Mouse (Mus musculus): ENCODE data around the gene Cfap97d2. TPM values are rescaled to one million over a fixed set of nuclear protein-coding genes. Genes with fewer than 3 reads are reported as not detected.
A peak's percentile ranks its signal among the peaks of the same experiment; 100 is the strongest.

Gene Cfap97d2
- polyA plus RNA-seq (2014; fragmentation: Nextera tagmentation; extraction: Ambion mirVana) = 0.73 and 1.7 TPM in 2 replicates

GRCm38 (mm10) chr8:13705668-13706067 lies at the start of gene Cfap97d2:
TSS of gene Cfap97d2 (plus strand) at chr8:13705889.
- Histone ChIP-seq H3K9me3 (ENCODE audit: control insufficient read depth, low read length) (no peaks in the 10 kb centered on the region), H3K27me3 (ENCODE audit: control insufficient read depth, insufficient read depth, low read length) (no peaks in the 10 kb centered on the region), H3K4me2 (replicated peaks) (peak within 1 kb of the TSS; percentile 38), H3K4me3 (replicated peaks; ENCODE audit: low read length) (no peak within 1 kb of the TSS), H3K4me1 (replicated peaks; ENCODE audit: control insufficient read depth, insufficient read depth, low read length) (peaks cover 8% of the 10 kb centered on the region; the same call in 1 of the 2 replicates), H3K9ac (peak within 1 kb of the TSS; percentile 32; the same call in 1 of the 2 replicates), H3K27ac (peak within 1 kb of the TSS; percentile 76), H3K36me3 (replicated peaks; ENCODE audit: control insufficient read depth, insufficient read depth) (no peaks in the 10 kb centered on the region)
- ATAC-seq (ENCODE audit: low FRiP score) = peak; percentile 96
- peak; percentile 81 for DNase-seq (ENCODE audit: low spot score)
- WGBS = 2% methylated on average over 5 of the region's 5 CpGs

GRCm38 (mm10) chr8:13657479-13657878 lies 48.2 kb upstream of the Cfap97d2 start:
- 74% methylated on average over 12 of the region's 12 CpGs for WGBS
- H3K27ac ChIP-seq = peak overlapping the region; percentile 57
- H3K4me3 ChIP-seq (replicated peaks; ENCODE audit: low read length) = no peak overlapping the region
- H3K27me3 ChIP-seq (ENCODE audit: control insufficient read depth, insufficient read depth, low read length) = no peaks in the 10 kb centered on the region
- H3K9ac ChIP-seq = no peak overlapping the region
- H3K4me1 ChIP-seq (replicated peaks; ENCODE audit: control insufficient read depth, insufficient read depth, low read length) = no peaks in the 10 kb centered on the region
- H3K36me3 ChIP-seq (replicated peaks; ENCODE audit: control insufficient read depth, insufficient read depth) = no peaks in the 10 kb centered on the region
- ATAC-seq (ENCODE audit: low FRiP score) = no peak
- no peak for DNase-seq (ENCODE audit: low spot score)
- H3K9me3 ChIP-seq (ENCODE audit: control insufficient read depth, low read length) = no peaks in the 10 kb centered on the region
- no peak overlapping the region for H3K4me2 ChIP-seq (replicated peaks)

GRCm38 (mm10) chr8:13660323-13660722 lies 45.4 kb upstream of the Cfap97d2 start:
- no peak for ATAC-seq (ENCODE audit: low FRiP score)

GRCm38 (mm10) chr8:13664711-13665210 lies 40.9 kb upstream of the Cfap97d2 start:
- ATAC-seq (ENCODE audit: low FRiP score) (no peak), DNase-seq (ENCODE audit: low spot score) (no peak)
- Histone ChIP-seq H3K4me3 (replicated peaks; ENCODE audit: low read length) (no peak overlapping the region), H3K9ac (no peak overlapping the region), H3K4me2 (replicated peaks) (no peak overlapping the region), H3K36me3 (replicated peaks; ENCODE audit: control insufficient read depth, insufficient read depth) (no peaks in the 10 kb centered on the region), H3K9me3 (ENCODE audit: control insufficient read depth, low read length) (no peaks in the 10 kb centered on the region), H3K27ac (no peak overlapping the region), H3K27me3 (ENCODE audit: control insufficient read depth, insufficient read depth, low read length) (no peaks in the 10 kb centered on the region), H3K4me1 (replicated peaks; ENCODE audit: control insufficient read depth, insufficient read depth, low read length) (no peaks in the 10 kb centered on the region)
- WGBS = 94% methylated on average over 6 of the region's 6 CpGs

More at GRCm38 (mm10) chr8:13660323-13660722, 45.4 kb upstream of the Cfap97d2 start:
- H3K4me1 ChIP-seq (replicated peaks; ENCODE audit: control insufficient read depth, insufficient read depth, low read length) = no peaks in the 10 kb centered on the region
- H3K27me3 ChIP-seq (ENCODE audit: control insufficient read depth, insufficient read depth, low read length) = no peaks in the 10 kb centered on the region
- no peaks in the 10 kb centered on the region for H3K36me3 ChIP-seq (replicated peaks; ENCODE audit: control insufficient read depth, insufficient read depth)
- DNase-seq (ENCODE audit: low spot score) = no peak
- H3K9ac ChIP-seq = no peak overlapping the region
- H3K4me2 ChIP-seq (replicated peaks) = no peak overlapping the region
- H3K4me3 ChIP-seq (replicated peaks; ENCODE audit: low read length) = no peak overlapping the region
- H3K27ac ChIP-seq = no peak overlapping the region
- whole genome bisulfite sequencing = 93% methylated on average over 13 of the region's 13 CpGs
- no peaks in the 10 kb centered on the region for H3K9me3 ChIP-seq (ENCODE audit: control insufficient read depth, low read length)

GRCm38 (mm10) chr8:13665538-13665937 lies 40.2 kb upstream of the Cfap97d2 start:
- Histone ChIP-seq H3K4me1 (replicated peaks; ENCODE audit: control insufficient read depth, insufficient read depth, low read length) (no peaks in the 10 kb centered on the region), H3K4me2 (replicated peaks) (no peak overlapping the region), H3K27ac (no peak overlapping the region), H3K9me3 (ENCODE audit: control insufficient read depth, low read length) (no peaks in the 10 kb centered on the region), H3K9ac (no peak overlapping the region), H3K36me3 (replicated peaks; ENCODE audit: control insufficient read depth, insufficient read depth) (no peaks in the 10 kb centered on the region), H3K27me3 (ENCODE audit: control insufficient read depth, insufficient read depth, low read length) (no peaks in the 10 kb centered on the region), H3K4me3 (replicated peaks; ENCODE audit: low read length) (no peak overlapping the region)
- DNase-seq (ENCODE audit: low spot score) = no peak
- ATAC-seq (ENCODE audit: low FRiP score) = no peak
- 87% methylated on average over 4 of the region's 4 CpGs for WGBS

GRCm38 (mm10) chr8:13665944-13666343 lies 39.7 kb upstream of the Cfap97d2 start:
- H3K9me3 ChIP-seq (ENCODE audit: control insufficient read depth, low read length) = no peaks in the 10 kb centered on the region
- ATAC-seq (ENCODE audit: low FRiP score) = no peak

GRCm38 (mm10) chr8:13667917-13668316 lies 37.8 kb upstream of the Cfap97d2 start:
- DNase-seq (ENCODE audit: low spot score) (no peak), ATAC-seq (ENCODE audit: low FRiP score) (no peak)
- H3K27me3 ChIP-seq (ENCODE audit: control insufficient read depth, insufficient read depth, low read length) = no peaks in the 10 kb centered on the region
- H3K36me3 ChIP-seq (replicated peaks; ENCODE audit: control insufficient read depth, insufficient read depth) = no peaks in the 10 kb centered on the region
- H3K27ac ChIP-seq = no peak overlapping the region
- no peak overlapping the region for H3K9ac ChIP-seq
- no peak overlapping the region for H3K4me3 ChIP-seq (replicated peaks; ENCODE audit: low read length)
- H3K4me2 ChIP-seq (replicated peaks) = no peak overlapping the region
- H3K4me1 ChIP-seq (replicated peaks; ENCODE audit: control insufficient read depth, insufficient read depth, low read length) = 0 out of 2 replicates have a peak, but pooled peaks cover 2% of the 10 kb centered on the region
- no peaks in the 10 kb centered on the region for H3K9me3 ChIP-seq (ENCODE audit: control insufficient read depth, low read length)
- WGBS = 78% methylated on average over 4 of the region's 4 CpGs

More at GRCm38 (mm10) chr8:13665944-13666343, 39.7 kb upstream of the Cfap97d2 start:
- H3K4me2 ChIP-seq (replicated peaks) = no peak overlapping the region
- no peak for DNase-seq (ENCODE audit: low spot score)
- no peaks in the 10 kb centered on the region for H3K36me3 ChIP-seq (replicated peaks; ENCODE audit: control insufficient read depth, insufficient read depth)
- 93% methylated on average over 8 of the region's 8 CpGs for WGBS
- no peaks in the 10 kb centered on the region for H3K4me1 ChIP-seq (replicated peaks; ENCODE audit: control insufficient read depth, insufficient read depth, low read length)
- no peak overlapping the region for H3K27ac ChIP-seq
- no peak overlapping the region for H3K4me3 ChIP-seq (replicated peaks; ENCODE audit: low read length)
- no peak overlapping the region for H3K9ac ChIP-seq
- H3K27me3 ChIP-seq (ENCODE audit: control insufficient read depth, insufficient read depth, low read length) = no peaks in the 10 kb centered on the region

- Histone ChIP-seq H3K9me3 (ENCODE audit: control insufficient read depth, low read length) (no peaks in the 10 kb centered on the region), H3K27me3 (ENCODE audit: control insufficient read depth, insufficient read depth, low read length) (no peaks in the 10 kb centered on the region), H3K27ac (0 out of 2 replicates have a peak overlapping the region, but pooled peaks have one; percentile 32), H3K4me3 (replicated peaks; ENCODE audit: low read length) (no peak overlapping the region), H3K9ac (no peak overlapping the region), H3K36me3 (replicated peaks; ENCODE audit: control insufficient read depth, insufficient read depth) (no peaks in the 10 kb centered on the region), H3K4me1 (replicated peaks; ENCODE audit: control insufficient read depth, insufficient read depth, low read length) (0 out of 2 replicates have a peak, but pooled peaks cover 6% of the 10 kb centered on the region), H3K4me2 (replicated peaks) (no peak overlapping the region)
- WGBS = 60% methylated on average over 10 of the region's 10 CpGs
- ATAC-seq (ENCODE audit: low FRiP score) = no peak
- DNase-seq (ENCODE audit: low spot score) = no peak
These were observed 37.3 kb upstream of the Cfap97d2 start for GRCm38 (mm10) chr8:13668367-13668766.

GRCm38 (mm10) chr8:13670011-13670471 lies 35.6 kb upstream of the Cfap97d2 start:
- WGBS = 88% methylated on average over 17 of the region's 17 CpGs
- no peaks in the 10 kb centered on the region for H3K36me3 ChIP-seq (replicated peaks; ENCODE audit: control insufficient read depth, insufficient read depth)
- ATAC-seq (ENCODE audit: low FRiP score) = no peak
- no peak overlapping the region for H3K27ac ChIP-seq
- no peak for DNase-seq (ENCODE audit: low spot score)
- H3K4me3 ChIP-seq (replicated peaks; ENCODE audit: low read length) = no peak overlapping the region
- H3K4me2 ChIP-seq (replicated peaks) = no peak overlapping the region
- H3K9ac ChIP-seq = no peak overlapping the region
- H3K4me1 ChIP-seq (replicated peaks; ENCODE audit: control insufficient read depth, insufficient read depth, low read length) = peaks cover 21% of the 10 kb centered on the region
- H3K9me3 ChIP-seq (ENCODE audit: control insufficient read depth, low read length) = no peaks in the 10 kb centered on the region
- H3K27me3 ChIP-seq (ENCODE audit: control insufficient read depth, insufficient read depth, low read length) = no peaks in the 10 kb centered on the region
